Comparison of ENCODE assay signal across 11 mouse cellular contexts in genomic region chr13:100825627-100826410, GRCm38 (mm10).
"Had no signal": no experiment of that assay in that cellular context is flagged by ENCODE, and none has a peak within 500 bp of the region (broad histone marks: within the 10 kb centered on the region; RNA-seq: fewer than 3 reads in every experiment).

No protein-coding gene starts in this region.

- H3K4me3 ChIP-seq: layer of hippocampus, adult 2 months; limb, embryonic 10.5 days; liver, embryonic 15.5 days; midbrain, embryonic 13.5 days had no signal

- ATAC-seq: lung, postnatal 0 days; midbrain, embryonic 13.5 days had no signal

- H3K27me3 ChIP-seq: liver, embryonic 15.5 days; midbrain, embryonic 13.5 days had no signal

- H3K4me2 ChIP-seq: liver, embryonic 11.5 days; liver, embryonic 15.5 days; midbrain, embryonic 13.5 days had no signal

- DNase-seq: lung, adult 2 months; lung, postnatal 36 days; right cerebral cortex, postnatal 14 days; thymus, adult 18-20 months; thymus, postnatal 14 days had no signal

- H3K4me1 ChIP-seq: limb, embryonic 10.5 days had no signal

- H3K27ac ChIP-seq: layer of hippocampus, adult 2 months; limb, embryonic 10.5 days; liver, embryonic 15.5 days; midbrain, embryonic 13.5 days had no signal

- H3K9me3 ChIP-seq: limb, embryonic 10.5 days; liver, embryonic 15.5 days; midbrain, embryonic 13.5 days had no signal

- H3K9ac ChIP-seq: liver, embryonic 15.5 days; midbrain, embryonic 13.5 days had no signal
